Mouse (Mus musculus) adrenal gland, postnatal 14 days (tissue): ENCODE results near the gene Pakap. TPM values are rescaled to one million over a fixed set of nuclear protein-coding genes. Genes with fewer than 3 reads are reported as not detected.

Source experiments
- DNase-seq: peaks from one replicate; pipeline ENCODE4 v3.0.0; 2021; ENCODE audit warnings: mixed read lengths
- long read RNA-seq, 2 experiments: library from polyadenylated mRNA; stranded (forward); transcript quantifications; one replicate each; pipeline ENCODE4 v2.0.0; 2021
- total RNA-seq: library from RNA; stranded (reverse); gene quantifications from 2 replicates; pipeline ENCODE4 v1.2.3, GENCODE M21; 2021

Gene Pakap
- total RNA-seq: 38.0 and 45.8 TPM in 2 replicates
- long read RNA-seq, experiment 1, partial matches to known transcripts: 0 of 3 reads
- long read RNA-seq, experiment 1, other reads (novel, unspliced or antisense): 3 of 3 reads
- long read RNA-seq, experiment 2, partial matches to known transcripts: 0 of 1 reads
- long read RNA-seq, experiment 2, other reads (novel, unspliced or antisense): 1 of 1 reads

- peak; percentile 88 for DNase-seq
These were observed at the start of gene Pakap for GRCm38 (mm10) chr4:57567666-57568206. TSS of gene Pakap (plus strand) at chr4:57568179.

DNA sequence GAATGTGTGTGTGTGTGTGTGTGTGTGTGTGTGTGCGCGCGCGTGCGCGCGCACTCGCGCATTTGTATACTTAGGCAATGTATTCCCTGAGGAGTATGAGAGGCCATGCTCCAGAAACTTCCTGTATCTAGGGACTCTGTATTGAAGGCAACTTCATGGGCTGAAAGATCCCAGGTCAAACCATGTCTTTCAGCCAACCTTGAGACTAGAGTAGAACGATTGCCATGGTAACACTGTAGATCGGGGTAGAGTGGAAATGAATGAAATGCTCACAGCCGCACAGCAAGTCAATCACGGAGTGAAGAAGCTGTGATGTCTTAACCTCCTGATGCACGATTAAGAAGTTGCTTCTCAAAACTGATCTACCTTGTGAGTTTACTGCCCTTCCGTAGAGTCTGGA is 44.5 kb upstream of the Pakap start:
- no peak for DNase-seq

- DNase-seq: no peak
These were observed 43.5 kb upstream of the Pakap start for GRCm38 (mm10) chr4:57524461-57524860.

DNA sequence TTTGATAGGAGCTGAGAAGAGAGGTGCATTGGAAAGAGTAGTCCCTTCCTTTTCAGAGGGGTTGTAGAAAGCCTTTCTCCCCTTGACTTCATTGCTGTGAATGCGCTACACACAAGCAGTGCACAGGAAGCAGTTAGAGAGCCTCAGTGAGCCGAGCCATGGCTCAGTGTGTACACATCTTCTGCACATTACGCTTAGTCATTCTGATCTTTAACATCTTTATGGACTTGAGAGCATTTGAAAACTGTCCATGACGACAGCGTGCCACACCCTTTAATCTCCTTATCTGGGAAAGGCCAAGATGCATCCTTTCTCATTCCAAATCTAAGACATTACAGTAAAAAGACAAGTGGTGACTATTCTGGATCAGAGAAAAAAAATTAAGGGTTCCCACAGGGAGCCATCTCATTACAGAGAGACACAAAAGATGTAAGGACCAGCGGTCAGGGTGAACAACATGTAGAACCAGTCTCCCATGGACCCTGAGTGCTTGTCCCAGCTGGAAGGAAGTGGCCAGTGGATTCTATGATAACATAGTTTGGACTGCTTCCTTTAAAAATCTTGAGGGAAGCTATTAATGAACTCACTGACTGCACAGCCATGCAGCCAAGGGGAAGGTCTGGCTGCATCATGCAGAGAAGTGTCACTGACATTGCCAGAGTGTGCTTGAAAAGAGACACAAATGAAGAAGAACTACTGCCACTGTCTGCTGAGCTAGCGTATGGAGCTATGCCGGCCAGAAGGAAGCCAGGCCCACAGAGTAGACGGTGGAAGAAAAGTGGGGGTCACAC is 42.6 kb upstream of the Pakap start:
- DNase-seq: no peak

DNA sequence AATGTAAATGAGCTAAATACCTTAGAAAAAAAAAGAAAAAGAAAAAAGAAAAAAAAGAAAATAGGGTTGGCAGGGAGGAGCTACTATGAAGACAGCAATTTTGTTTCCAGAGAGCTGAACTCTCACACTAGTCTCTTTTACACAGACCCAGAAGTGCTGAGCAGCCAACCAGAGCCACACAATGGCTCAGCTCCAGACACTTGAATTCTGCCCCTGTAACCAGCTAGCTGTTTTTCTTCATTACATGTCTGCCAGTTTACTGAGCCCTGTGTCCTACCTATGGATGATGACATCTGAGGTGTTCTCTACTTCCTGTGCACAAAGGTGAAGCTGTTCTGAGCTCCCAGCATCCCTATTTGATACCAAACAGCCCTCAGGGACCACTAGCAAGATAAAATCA is 39.7 kb upstream of the Pakap start:
- DNase-seq: no peak

GRCm38 (mm10) chr4:57533686-57534085 is 34.3 kb upstream of the Pakap start:
- DNase-seq: no peak

GRCm38 (mm10) chr4:57534232-57534631 is 33.7 kb upstream of the Pakap start:
- no peak for DNase-seq

- DNase-seq: no peak
These were observed 32.9 kb upstream of the Pakap start for GRCm38 (mm10) chr4:57535087-57535486.

DNA sequence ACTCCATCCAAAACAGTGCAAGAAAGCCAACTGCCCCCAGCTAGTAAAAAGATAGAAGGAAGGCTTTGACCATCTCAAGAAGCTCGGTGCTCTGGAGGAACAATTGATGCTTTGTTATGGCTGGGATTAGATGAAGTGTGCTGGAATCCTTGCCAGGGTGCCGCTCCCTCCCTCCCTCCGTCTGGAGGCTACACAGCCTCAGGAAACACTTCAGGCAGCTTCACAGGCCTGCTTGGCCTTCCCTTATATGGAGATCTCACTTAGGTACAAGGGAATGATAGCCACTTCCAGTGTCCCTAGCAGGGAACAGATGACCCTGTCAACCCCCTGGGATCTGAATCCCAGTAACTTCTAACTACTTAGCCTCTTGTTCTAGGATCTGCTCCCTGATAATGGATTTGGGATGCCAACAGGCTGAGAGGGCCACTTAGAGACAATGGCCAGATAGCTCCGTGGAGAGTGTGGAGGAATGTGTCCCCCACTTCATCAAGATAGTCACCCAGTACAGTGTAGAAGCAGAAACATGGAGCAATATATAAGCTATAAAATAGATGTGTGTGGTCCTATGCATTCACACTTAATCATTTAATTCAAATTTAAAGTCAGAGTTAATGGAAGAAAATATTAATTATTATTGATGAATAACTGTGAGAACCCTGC is 29.8 kb upstream of the Pakap start:
- DNase-seq: no peak

GRCm38 (mm10) chr4:57543692-57544256 is 24.2 kb upstream of the Pakap start:
- peak; percentile 12 for DNase-seq

GRCm38 (mm10) chr4:57547785-57548184 is 20.2 kb upstream of the Pakap start:
- no peak for DNase-seq

GRCm38 (mm10) chr4:57550216-57550615 is 17.8 kb upstream of the Pakap start:
- DNase-seq: peak; percentile 27

DNA sequence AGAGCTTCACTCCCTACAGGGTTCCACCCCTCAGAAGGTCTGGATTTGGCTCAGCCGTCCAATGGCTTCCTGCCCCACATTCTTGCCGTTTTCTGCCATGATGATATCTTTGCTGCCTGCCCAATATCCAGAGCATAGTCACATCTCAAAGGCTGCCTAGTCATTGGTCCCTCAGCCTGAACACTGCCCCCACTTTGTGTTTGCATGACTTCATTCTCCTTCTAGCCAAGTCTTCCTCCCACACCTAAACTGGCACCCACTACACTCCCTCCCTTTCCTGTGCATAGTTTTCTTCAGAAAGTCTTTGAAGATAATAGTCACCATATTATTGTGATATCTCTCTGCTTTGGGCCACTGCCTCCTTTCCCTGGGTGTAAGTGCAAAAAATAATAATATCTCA is 10.9 kb upstream of the Pakap start:
- no peak for DNase-seq

GRCm38 (mm10) chr4:57559438-57559837 is 8.5 kb upstream of the Pakap start:
- no peak for DNase-seq

DNA sequence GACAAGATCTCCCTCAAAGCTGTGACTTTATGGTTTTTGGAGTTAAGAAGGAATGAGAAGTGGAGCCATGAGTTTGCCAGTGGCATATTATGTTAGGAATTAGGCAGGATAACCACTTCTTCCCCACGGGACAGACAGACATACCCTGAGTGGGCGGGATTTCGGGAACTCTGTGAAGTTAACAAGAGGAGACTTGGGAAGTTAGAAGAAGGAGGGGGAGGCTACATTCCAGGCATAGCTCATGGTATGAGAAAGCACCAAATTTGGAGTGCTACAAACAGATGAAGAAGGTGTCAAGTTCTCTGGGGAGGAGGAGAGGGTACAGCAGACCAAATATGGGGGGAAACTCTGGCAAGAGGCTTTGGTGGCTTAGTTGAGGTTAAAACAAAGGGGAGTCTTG is 8.0 kb upstream of the Pakap start:
- DNase-seq: no peak

GRCm38 (mm10) chr4:57561055-57561454 is 6.9 kb upstream of the Pakap start:
- no peak for DNase-seq

DNA sequence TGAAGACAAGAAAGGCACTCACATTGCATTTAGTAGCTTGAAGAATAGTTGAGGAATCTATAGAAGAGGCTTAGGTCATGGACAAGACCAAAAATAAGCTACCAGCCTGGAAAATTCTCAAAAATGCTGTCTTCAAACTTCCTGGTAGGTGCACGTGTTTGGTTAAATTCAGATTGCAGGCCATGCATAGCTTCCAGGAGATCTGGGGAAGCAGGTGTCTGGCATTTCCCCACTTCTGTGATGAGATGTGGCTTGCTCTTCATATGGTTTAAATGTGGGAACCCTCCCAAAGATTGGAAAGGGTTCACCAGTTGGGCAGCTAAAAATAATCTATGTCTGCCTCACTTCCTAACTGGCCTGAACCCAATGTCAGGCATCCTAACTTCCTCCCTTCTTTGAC is 2.7 kb upstream of the Pakap start:
- DNase-seq: no peak

DNA sequence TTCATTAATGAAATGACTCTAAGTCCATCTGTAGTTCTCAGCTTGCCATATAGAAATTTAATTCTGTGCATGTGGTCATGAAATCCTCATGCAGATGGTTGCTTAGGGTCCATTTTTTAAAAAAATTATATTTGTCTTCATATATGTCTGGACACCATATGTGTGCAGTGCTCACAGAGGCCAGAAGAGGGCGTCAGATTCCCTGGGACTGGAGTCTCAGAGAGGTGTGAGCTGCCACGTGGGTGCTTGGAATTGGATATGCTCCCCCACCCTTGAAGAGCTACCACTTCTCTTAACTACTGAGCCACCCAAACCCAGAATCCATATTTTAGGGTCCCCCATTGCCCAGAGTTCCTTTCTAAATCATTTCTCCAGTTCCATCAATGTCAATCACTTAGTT is 2.2 kb upstream of the Pakap start:
- DNase-seq: no peak

DNA sequence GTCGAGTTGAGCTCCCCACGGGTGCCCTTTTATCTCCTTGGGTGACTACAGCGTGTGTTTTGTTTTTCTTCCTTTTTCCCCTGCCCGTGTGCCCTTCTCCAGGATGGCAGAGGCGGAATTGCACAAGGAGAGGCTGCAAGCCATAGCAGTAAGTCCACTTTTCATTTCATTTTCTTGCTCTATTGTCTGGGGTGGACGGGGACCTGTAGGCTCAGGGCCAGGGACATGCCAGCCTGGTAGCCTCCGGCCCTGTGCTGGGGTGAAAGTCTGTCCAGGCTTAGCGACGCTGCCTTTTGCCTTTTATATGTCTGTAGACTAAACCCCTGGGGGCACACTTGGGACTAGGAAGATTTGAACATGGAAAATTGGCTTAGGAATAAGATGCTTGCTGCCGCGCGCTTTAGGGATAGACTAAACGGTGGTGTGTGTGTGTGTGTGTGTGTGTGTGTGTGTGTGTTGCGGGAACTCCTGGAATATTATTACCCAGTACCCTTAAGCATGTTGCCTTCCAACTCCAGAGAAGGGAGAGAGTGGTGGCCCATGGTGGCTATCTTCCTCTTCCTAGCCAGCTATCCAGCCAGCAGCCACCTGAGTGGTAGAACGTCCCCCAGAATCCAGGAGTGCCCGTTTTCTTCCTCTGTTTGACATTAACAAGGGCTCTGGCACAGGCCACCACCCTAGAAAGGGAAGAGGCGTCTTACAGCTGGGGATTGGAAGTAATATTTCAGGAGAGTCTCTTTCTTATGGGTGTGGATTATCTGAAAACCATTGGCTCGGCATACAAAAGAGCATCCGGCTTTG is 489 bp downstream of the Pakap start:
- DNase-seq: peak; percentile 51

GRCm38 (mm10) chr4:57569069-57569355 is 1.0 kb downstream of the Pakap start:
- DNase-seq: no peak

- DNase-seq: peak; percentile 75
These were observed 1.7 kb downstream of the Pakap start for GRCm38 (mm10) chr4:57569711-57570110.

DNA sequence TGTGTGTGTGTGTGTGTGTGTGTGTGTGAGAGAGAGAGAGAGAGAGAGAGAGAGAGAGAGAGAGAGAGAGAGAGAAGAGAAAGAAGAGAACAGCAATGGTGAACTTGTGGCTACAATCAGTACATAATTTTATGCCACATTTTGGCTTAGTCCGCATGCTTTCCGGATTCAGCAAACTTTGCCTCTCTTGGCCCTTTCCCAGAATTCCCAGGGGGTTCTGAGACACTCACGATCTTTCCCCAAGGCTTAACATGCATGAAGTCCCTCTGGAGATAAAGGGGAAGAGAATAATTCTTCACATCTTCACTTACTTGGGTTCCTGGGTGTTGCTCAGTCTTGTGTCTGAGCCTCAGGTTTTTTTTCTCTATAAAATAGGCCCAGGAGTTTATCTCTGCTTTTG is 2.2 kb downstream of the Pakap start:
- peak; percentile 57 for DNase-seq
